Mouse (Mus musculus) CH12.LX (cell line): ENCODE results near the gene Elane. TPM values are rescaled to one million over a fixed set of nuclear protein-coding genes. Genes with fewer than 3 reads are reported as not detected.

Source experiments
- DNase-seq: peaks from one replicate; pipeline ENCODE4 v3.0.0-alpha.2; 2013; ENCODE audit errors: extremely low read depth
- H3K27ac ChIP-seq: 2 replicates; pipeline ENCODE4 v1.5.1; 2012; ENCODE audit warnings: low read depth, mild to moderate bottlenecking, control low read depth, moderate library complexity; ENCODE audit not compliant: insufficient read depth
- H3K27me3 ChIP-seq: replicated peaks from 2 replicates; pipeline ENCODE3; 2012; ENCODE audit warnings: inconsistent platforms
- H3K36me3 ChIP-seq, 2 experiments: replicated peaks in 1 of 2; 2 replicates each; pipeline versions ENCODE3 to v1.6.1; 2012; ENCODE audit warnings: inconsistent platforms in 1 of 2, low read length in 1 of 2, mild to moderate bottlenecking in 1 of 2, mixed read lengths in 1 of 2, moderate library complexity in 1 of 2; ENCODE audit not compliant: control insufficient read depth in 1 of 2, insufficient read depth in 1 of 2
- H3K4me1 ChIP-seq, 2 experiments: 2 replicates each; pipeline ENCODE4 v1.6.1; 2012; ENCODE audit warnings: inconsistent platforms in 1 of 2, moderate library complexity in 1 of 2; ENCODE audit not compliant: insufficient read depth in 2 of 2, control insufficient read depth in 1 of 2
- H3K4me2 ChIP-seq: 2 replicates; pipeline ENCODE4 v1.6.1; 2012; ENCODE audit warnings: low read depth, mild to moderate bottlenecking, control low read depth; ENCODE audit not compliant: poor library complexity, insufficient read depth, severe bottlenecking
- H3K4me3 ChIP-seq, 3 experiments: fragments of 150-350 bp in 1 of 3; sonication (generic) in 1 of 3; replicated peaks in 1 of 3; 2 replicates each; pipeline versions ENCODE3 to v1.5.1; 2011 to 2012; ENCODE audit warnings: low read depth in 2 of 3, low read length in 2 of 3, mild to moderate bottlenecking in 2 of 3, moderate library complexity in 2 of 3, control low read depth in 1 of 3, improper control_type of control experiment in 1 of 3, inconsistent platforms in 1 of 3, mixed read lengths in 1 of 3; ENCODE audit not compliant: poor library complexity in 1 of 3
- H3K79me2 ChIP-seq: replicated peaks from 2 replicates; pipeline ENCODE4 v1.6.1; 2012; ENCODE audit warnings: mild to moderate bottlenecking, moderate library complexity; ENCODE audit not compliant: control insufficient read depth, poor library complexity, insufficient read depth, severe bottlenecking; ENCODE audit errors: extremely low read depth
- H3K9ac ChIP-seq: 2 replicates; pipeline ENCODE4 v1.6.1; 2012; ENCODE audit warnings: low read depth, mild to moderate bottlenecking, control low read depth, moderate library complexity; ENCODE audit not compliant: insufficient read depth
- H3K9me3 ChIP-seq: replicated peaks from 2 replicates; pipeline ENCODE3; 2012; ENCODE audit warnings: low read length, inconsistent platforms, mixed read lengths
- BHLHE40 ChIP-seq: IDR thresholded peaks from 2 replicates; pipeline ENCODE4 v1.6.1; 2011; ENCODE audit warnings: mild to moderate bottlenecking, low read depth, low read length, improper control_type of control experiment
- CHD1 ChIP-seq: IDR thresholded peaks from 2 replicates; pipeline ENCODE4 v1.6.1; 2012; ENCODE audit warnings: low read depth, low read length, improper control_type of control experiment, inconsistent platforms
- CHD2 ChIP-seq: IDR thresholded peaks from 2 replicates; pipeline ENCODE4 v1.6.1; 2011; ENCODE audit warnings: low read length, improper control_type of control experiment
- CTCF ChIP-seq, 2 experiments: IDR thresholded peaks in 1 of 2; conservative IDR thresholded peaks in 1 of 2; 2 replicates each; pipeline ENCODE4 v1.5.1; 2011 to 2012; ENCODE audit warnings: low read depth in 2 of 2, low read length in 2 of 2, improper control_type of control experiment in 1 of 2, inconsistent platforms in 1 of 2, mild to moderate bottlenecking in 1 of 2, moderate library complexity in 1 of 2
- E2F4 ChIP-seq: IDR thresholded peaks from 2 replicates; pipeline ENCODE4 v1.6.1; 2011; ENCODE audit warnings: low read depth, low read length, improper control_type of control experiment; ENCODE audit not compliant: insufficient replicate concordance
- EP300 ChIP-seq: IDR thresholded peaks from 2 replicates; pipeline ENCODE4 v1.6.1; 2011; ENCODE audit warnings: low read length, improper control_type of control experiment
- ETS1 ChIP-seq: conservative IDR thresholded peaks from 2 replicates; pipeline ENCODE4 v1.6.1; 2012; ENCODE audit warnings: low read depth, mild to moderate bottlenecking, inconsistent platforms, low read length, improper control_type of control experiment, moderate library complexity
- HCFC1 ChIP-seq: IDR thresholded peaks from 2 replicates; pipeline ENCODE4 v1.6.1; 2012; ENCODE audit warnings: low read depth, mild to moderate bottlenecking, inconsistent platforms, low read length, improper control_type of control experiment
- JUND ChIP-seq: conservative IDR thresholded peaks from 2 replicates; pipeline ENCODE4 v1.6.1; 2011; ENCODE audit warnings: low read depth, low read length, improper control_type of control experiment
- KAT2A ChIP-seq: IDR thresholded peaks from 2 replicates; pipeline ENCODE4 v1.6.1; 2012; ENCODE audit warnings: low read length, improper control_type of control experiment, inconsistent platforms; ENCODE audit not compliant: insufficient replicate concordance
- MAFK ChIP-seq: IDR thresholded peaks from 2 replicates; pipeline ENCODE4 v1.6.1; 2011; ENCODE audit warnings: low read length, improper control_type of control experiment; ENCODE audit not compliant: insufficient replicate concordance
- MAX ChIP-seq: IDR thresholded peaks from 2 replicates; pipeline ENCODE4 v1.6.1; 2011; ENCODE audit warnings: low read length, improper control_type of control experiment
- MEF2A ChIP-seq: IDR thresholded peaks from 2 replicates; pipeline ENCODE4 v1.6.1; 2014; ENCODE audit warnings: low read depth, mild to moderate bottlenecking, inconsistent platforms, low read length, improper control_type of control experiment, borderline replicate concordance
- NELFE ChIP-seq: IDR thresholded peaks from 2 replicates; pipeline ENCODE4 v1.6.1; 2011; ENCODE audit warnings: low read depth, low read length, improper control_type of control experiment
- NRF1 ChIP-seq: IDR thresholded peaks from 2 replicates; pipeline ENCODE4 v1.6.1; 2014; ENCODE audit warnings: low read depth, mild to moderate bottlenecking, inconsistent platforms, low read length, improper control_type of control experiment, moderate library complexity
- PAX5 ChIP-seq: IDR thresholded peaks from 2 replicates; pipeline ENCODE4 v1.6.1; 2012; ENCODE audit warnings: low read length, inconsistent platforms, mixed read lengths
- POLR2A ChIP-seq: IDR thresholded peaks from 2 replicates; pipeline ENCODE4 v1.6.1; 2011; ENCODE audit warnings: low read depth, mild to moderate bottlenecking, improper control_type of control experiment, low read length
- RAD21 ChIP-seq: IDR thresholded peaks from 2 replicates; pipeline ENCODE4 v1.6.1; 2011; ENCODE audit warnings: low read depth, mild to moderate bottlenecking, low read length, improper control_type of control experiment, moderate library complexity
- SIN3A ChIP-seq: IDR thresholded peaks from 2 replicates; pipeline ENCODE4 v1.6.1; 2012; ENCODE audit warnings: low read length, improper control_type of control experiment, inconsistent platforms
- SMC3 ChIP-seq: IDR thresholded peaks from 2 replicates; pipeline ENCODE4 v1.6.1; 2011; ENCODE audit warnings: low read depth, low read length, improper control_type of control experiment
- TCF12 ChIP-seq: IDR thresholded peaks from 2 replicates; pipeline ENCODE4 v1.6.1; 2014; ENCODE audit warnings: low read depth, mild to moderate bottlenecking, inconsistent platforms, low read length, improper control_type of control experiment
- UBTF ChIP-seq: IDR thresholded peaks from 2 replicates; pipeline ENCODE4 v1.6.1; 2012; ENCODE audit warnings: low read depth, mild to moderate bottlenecking, inconsistent platforms, low read length, improper control_type of control experiment, moderate library complexity
- USF2 ChIP-seq: conservative IDR thresholded peaks from 2 replicates; pipeline ENCODE4 v1.6.1; 2011; ENCODE audit warnings: low read depth, low read length, improper control_type of control experiment
- ZC3H11A ChIP-seq: IDR thresholded peaks from 2 replicates; pipeline ENCODE4 v1.6.1; 2012; ENCODE audit warnings: low read depth, mild to moderate bottlenecking, inconsistent platforms, low read length, improper control_type of control experiment
- ZMIZ1 ChIP-seq: IDR thresholded peaks from 2 replicates; pipeline ENCODE4 v1.6.1; 2012; ENCODE audit warnings: low read depth, mild to moderate bottlenecking, inconsistent platforms, low read length, improper control_type of control experiment
- dilution Hi-C: fragments of 300-500 bp; cut with MboI; formaldehyde crosslinking; loops from 2 replicates; pipeline ENCODE4 v1.14.3; 2020; ENCODE audit warnings: low sequenced_read_pairs; ENCODE audit not compliant: extremely low pct_unique_long_range_greater_than_20kb, extremely low pct_ligation_motif_present
- in situ Hi-C: fragments of 300-500 bp; cut with MboI; formaldehyde crosslinking; loops from 3 replicates; pipeline ENCODE4 v1.14.3; 2019; ENCODE audit warnings: low sequenced_read_pairs, low pct_ligation_motif_present, low pct_unique_long_range_greater_than_20kb, mixed read lengths
- polyA plus RNA-seq: library from polyadenylated mRNA; unstranded; fragments of >175 nt; gene quantifications from 2 replicates; pipeline ENCODE4 v1.2.1, GENCODE M21; 2012; ENCODE audit warnings: low read depth; ENCODE audit not compliant: insufficient read length
- total RNA-seq, 2 experiments: library from RNA; depleted of rRNA; stranded (reverse); fragments of 300-350 nt in 1 of 2; fragments of >200 nt in 1 of 2; gene quantifications; 2 replicates each; pipeline ENCODE4 v1.2.3; 2012 to 2014

Gene Elane
- total and polyA plus RNA-seq, 3 experiments, result not detected

DNA sequence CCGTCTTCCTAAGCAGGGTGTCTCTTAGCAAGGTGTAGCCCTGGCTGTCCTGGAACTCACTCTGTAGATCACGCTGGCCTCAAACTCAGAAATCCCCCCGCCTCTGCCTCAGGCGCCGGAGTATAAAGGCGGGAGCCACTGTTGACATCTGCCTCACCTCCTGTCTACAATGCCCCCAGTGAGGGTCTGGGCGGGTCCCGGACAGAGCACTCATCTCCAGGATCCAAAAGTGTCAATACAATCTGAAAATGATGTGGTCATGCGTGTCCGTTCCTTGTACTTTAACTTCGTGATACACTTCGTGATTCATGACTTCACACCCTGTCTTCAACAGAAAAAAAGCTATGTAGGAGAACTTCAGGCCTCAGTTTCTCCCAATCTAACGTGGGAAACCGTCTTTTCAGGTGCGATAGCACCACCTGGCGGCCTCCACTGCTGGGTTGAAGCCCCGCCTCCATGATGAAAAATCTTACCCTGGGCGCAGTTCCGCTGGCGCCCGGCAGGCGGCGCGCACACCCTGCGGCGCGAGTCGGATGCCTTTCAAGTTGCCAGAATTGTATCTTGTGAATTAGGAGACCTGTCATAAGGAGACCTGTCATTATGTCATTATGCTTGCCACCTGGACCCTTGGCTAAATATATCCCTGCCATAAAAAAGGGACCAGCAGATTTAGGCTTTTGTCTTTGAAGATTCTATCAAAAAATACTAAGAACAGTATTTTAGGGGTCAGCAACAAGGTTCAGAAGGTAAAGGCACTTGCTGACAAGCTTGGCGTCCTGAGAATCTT lies 39.1 kb downstream of the Elane start (continued):
- TF ChIP-seq MAFK (no peak), SIN3A (peak; percentile 94), CHD1 (no peak)

DNA sequence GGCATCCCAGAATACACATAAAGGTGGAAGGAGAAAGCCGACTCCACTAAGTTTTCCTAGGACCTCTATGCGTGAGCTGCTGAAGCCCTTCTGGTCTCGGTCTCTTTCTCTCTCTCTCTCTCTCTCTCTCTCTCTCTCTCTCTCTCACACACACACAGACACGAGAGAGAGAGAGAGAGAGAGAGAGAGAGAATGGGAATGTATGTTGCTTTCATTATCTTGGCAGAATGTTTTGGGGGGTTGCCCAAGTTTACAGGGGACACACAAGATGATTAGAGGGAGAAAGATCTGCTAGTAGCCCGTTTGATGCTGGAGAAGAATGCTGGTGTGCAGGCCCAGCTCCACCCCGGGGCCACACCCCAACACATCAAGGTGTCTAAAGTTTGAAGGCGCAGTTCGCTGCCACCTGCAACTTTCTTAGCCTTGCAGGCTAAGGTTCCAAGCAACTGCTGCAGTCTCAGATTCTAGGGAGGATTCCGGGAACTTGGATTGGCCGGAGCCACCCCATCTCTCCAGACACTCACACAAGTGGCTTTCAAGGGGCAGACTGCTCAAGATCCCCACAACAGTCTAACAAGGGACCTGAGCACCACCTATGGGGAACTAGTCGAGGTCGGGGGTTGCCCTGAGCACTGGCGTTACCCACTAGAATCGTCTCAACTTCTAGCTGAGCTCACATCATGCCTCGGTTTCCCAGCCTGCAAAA lies 39.9 kb downstream of the Elane start:
- Histone ChIP-seq H3K4me1 (peaks cover 3 to 46% of the 10 kb centered on the region in 2 experiments), H3K9me3 (peaks cover 4% of the 10 kb centered on the region), H3K4me2 (peak overlapping the region; percentile 92), H3K27me3 (no peaks in the 10 kb centered on the region), H3K9ac (peak overlapping the region; percentile 75), H3K27ac (peak overlapping the region; percentile 81), H3K36me3 (peaks cover 5 to 13% of the 10 kb centered on the region in 2 experiments), H3K79me2 (peaks cover 40% of the 10 kb centered on the region), H3K4me3 (peak overlapping the region; percentile 61 to 96 (median 63))
- TF ChIP-seq CHD1 (peak; percentile 64; the same call in 1 of the 2 replicates), MEF2A (no peak), EP300 (0 out of 2 replicates have a peak, but pooled peaks have one; percentile 8), HCFC1 (no peak; the same call in 1 of the 2 replicates)
- in situ Hi-C loops (loop anchor here (5.0 kb wide), 2 partner anchors 34 to 36 kb away; partner anchors contain the start of genes Cfd and Wdr18), dilution Hi-C loops (no loop called here)
- DNase-seq, result peak; percentile 46

DNA sequence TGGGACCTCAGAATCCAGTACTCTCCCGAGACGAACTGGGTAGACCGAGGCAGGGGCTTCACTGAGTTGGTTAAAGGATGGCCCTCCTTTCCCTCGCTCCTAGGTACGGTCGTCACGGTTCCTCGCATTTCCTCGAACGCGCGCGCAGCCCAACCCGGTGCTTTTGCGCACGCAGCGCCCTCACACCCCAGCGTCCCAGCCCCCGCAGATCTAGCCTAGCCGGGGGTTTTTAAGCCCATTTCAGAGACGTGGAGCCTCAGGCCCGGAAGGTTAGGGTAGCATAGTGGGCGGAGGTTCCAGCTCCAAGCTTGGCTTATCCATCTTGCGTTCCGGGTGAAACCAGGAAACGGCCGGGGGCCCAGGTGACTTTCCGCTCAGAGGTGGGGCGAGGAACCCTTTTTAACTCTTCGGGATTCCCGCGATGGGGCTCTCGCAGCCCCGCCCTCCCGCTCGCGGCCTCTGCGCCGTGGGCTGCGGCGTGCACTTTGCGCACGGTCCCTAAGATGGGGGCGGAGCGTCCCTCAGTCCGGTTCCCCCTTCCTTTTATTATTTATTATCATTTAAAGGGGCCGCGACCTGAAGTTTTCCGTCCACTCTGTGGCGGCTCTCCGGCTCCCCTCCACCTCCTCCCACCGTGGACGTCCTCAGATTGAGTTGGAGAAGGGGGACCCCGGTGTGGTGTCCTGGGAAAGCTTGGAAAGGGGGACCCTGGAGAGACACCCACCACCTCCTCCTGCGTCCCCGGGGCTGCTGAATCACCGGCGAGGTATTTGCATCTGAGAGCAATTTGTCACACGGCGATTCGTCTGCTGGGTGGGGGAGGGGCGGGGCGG lies 40.7 kb downstream of the Elane start, which contains the start of gene Arid3a:
Gene Arid3a (plus strand): TSS at position 553 of the 833 bp plus-strand sequence.
- in situ Hi-C loops (loop anchor here (5.0 kb wide), 2 partner anchors 34 to 36 kb away; partner anchors contain the start of genes Cfd and Wdr18), dilution Hi-C loops (no loop called here)
- Histone ChIP-seq H3K4me3 (peak within 1 kb of the TSS; percentile 72 to 96 (median 91)), H3K79me2 (peaks cover 48% of the 10 kb centered on the region), H3K27ac (peak within 1 kb of the TSS; percentile 81), H3K36me3 (peaks cover 11 to 20% of the 10 kb centered on the region in 2 experiments), H3K4me1 (peaks cover 6 to 53% of the 10 kb centered on the region in 2 experiments), H3K9ac (peak within 1 kb of the TSS; percentile 98), H3K4me2 (peak within 1 kb of the TSS; percentile 92), H3K9me3 (peaks cover under 1% of the 10 kb centered on the region), H3K27me3 (no peaks in the 10 kb centered on the region)
- peak; percentile 94 for DNase-seq
- TF ChIP-seq KAT2A (0 out of 2 replicates have a peak, but pooled peaks have one; percentile 43), CTCF (conservative IDR thresholded peaks at IDR 0.05 in 1 of 2, IDR thresholded peaks at IDR 0.05 in 1 of 2; ENCODE audit: low read depth in 2 of 2, low read length in 2 of 2) (no peak), HCFC1 (peak; percentile 74), JUND (no peak), ETS1 (peak; percentile 83), SMC3 (peak; percentile 26), NRF1 (peak; percentile 81), USF2 (no peak), POLR2A (peak; percentile 69), CHD2 (peak; percentile 86), UBTF (no peak), ZMIZ1 (peak; percentile 46; the same call in 1 of the 2 replicates), PAX5 (0 out of 2 replicates have a peak, but pooled peaks have one; percentile 38), EP300 (peak; percentile 46; the same call in 1 of the 2 replicates), NELFE (peak; percentile 59; the same call in 1 of the 2 replicates), ZC3H11A (no peak), E2F4 (peak; percentile 86; the same call in 1 of the 2 replicates), TCF12 (peak; percentile 94), MAX (peak; percentile 66), RAD21 (no peak; the same call in 1 of the 2 replicates), BHLHE40 (peak; percentile 67)
